In the genomic region with DNA sequence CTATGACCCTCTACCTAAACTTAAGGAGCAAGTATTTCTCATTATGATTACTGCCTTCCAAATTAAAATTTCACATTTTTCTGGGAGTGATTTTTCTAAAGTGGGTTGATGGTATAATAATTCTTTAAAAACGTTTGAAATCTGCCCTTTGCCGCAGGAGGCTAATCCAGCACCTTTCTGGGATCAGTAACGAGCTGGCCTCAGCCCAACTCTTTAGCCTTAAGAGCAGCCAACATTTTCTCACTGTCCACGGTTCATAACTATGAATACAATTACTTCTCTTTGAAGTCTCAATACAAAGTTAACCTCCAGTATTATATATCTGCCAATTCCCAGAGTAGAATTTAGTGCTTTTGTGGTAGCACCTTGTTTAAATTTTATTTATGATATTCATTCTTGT, we compare ENCODE assay signal across 6 mouse cellular contexts.
"Had no signal": no experiment of that assay in that cellular context is flagged by ENCODE, and none has a peak within 500 bp of the region (broad histone marks: within the 10 kb centered on the region; RNA-seq: fewer than 3 reads in every experiment).

No protein-coding gene starts in this region.

- DNase-seq: kidney, postnatal 14 days; lung, embryonic 14.5 days; lung, postnatal 14 days; right cerebral cortex, postnatal 25 days; thymus, adult 18-20 months; thymus, postnatal 14 days had no signal
